In the genomic region with DNA sequence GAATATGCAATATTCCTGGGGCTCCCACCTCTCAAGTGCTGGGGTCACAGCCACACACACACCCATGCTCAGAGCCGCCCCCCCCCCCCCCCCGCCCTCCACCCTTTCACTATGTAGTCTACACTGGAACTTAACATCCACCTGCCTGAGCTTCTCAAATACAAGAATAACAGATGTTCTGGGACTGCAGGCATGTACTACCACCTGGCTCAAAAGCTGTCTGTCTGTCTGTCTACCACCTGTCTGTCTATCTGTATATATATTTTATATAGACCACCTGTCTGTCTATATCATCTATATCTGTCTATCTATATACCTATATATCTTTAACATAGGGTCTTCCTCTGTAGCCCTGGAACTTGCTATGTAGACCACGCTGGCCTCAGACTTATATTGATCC, we compare ENCODE assay signal across 21 mouse cellular contexts. TPM values are rescaled to one million over a fixed set of nuclear protein-coding genes. Genes with fewer than 3 reads are reported as not detected.
DNase-seq lines count a peak whose midpoint lies in the region; ATAC-seq and TF ChIP-seq lines count a peak whose summit lies in the region.
"Had no signal": no experiment of that assay in that cellular context is flagged by ENCODE, and none has a peak within 500 bp of the region (broad histone marks: within the 10 kb centered on the region; RNA-seq: fewer than 3 reads in every experiment).

No protein-coding gene starts in this region.

- no peaks in the 10 kb centered on the region for H3K27me3 ChIP-seq in kidney, embryonic 15.5 days
- no peaks in the 10 kb centered on the region for H3K27me3 ChIP-seq in intestine, postnatal 0 days (replicated peaks; ENCODE audit: control insufficient read depth, insufficient read depth, low read length)
- no peaks in the 10 kb centered on the region for H3K27me3 ChIP-seq in small intestine, adult 2 months (ENCODE audit: control insufficient read depth, insufficient read depth, low read length)
- H3K27me3 ChIP-seq: forebrain, embryonic 12.5 days; heart, embryonic 15.5 days; hindbrain, embryonic 15.5 days; limb, embryonic 12.5 days; midbrain, embryonic 15.5 days had no signal

- TF ChIP-seq CTCF in intestine, postnatal 0 days (IDR thresholded peaks at IDR 0.05; ENCODE audit: low read depth), result no peak
- TF ChIP-seq CTCF in small intestine, adult 2 months (IDR thresholded peaks at IDR 0.05; ENCODE audit: extremely low read depth, insufficient read length, insufficient replicate concordance, low read depth, low read length), result no peak

- no peaks in the 10 kb centered on the region for H3K36me3 ChIP-seq in kidney, embryonic 15.5 days
- H3K36me3 ChIP-seq in intestine, postnatal 0 days (ENCODE audit: control insufficient read depth, insufficient read depth), result no peaks in the 10 kb centered on the region
- no peaks in the 10 kb centered on the region for H3K36me3 ChIP-seq in small intestine, adult 2 months (ENCODE audit: control insufficient read depth, insufficient read depth, low read length)
- H3K36me3 ChIP-seq: embryonic facial prominence, embryonic 10.5 days; forebrain, embryonic 12.5 days; heart, embryonic 15.5 days; hindbrain, embryonic 15.5 days; limb, embryonic 12.5 days; midbrain, embryonic 15.5 days had no signal

- 0 out of 2 replicates have a peak, but pooled peaks cover 2% of the 10 kb centered on the region for H3K9me3 ChIP-seq in kidney, embryonic 15.5 days (replicated peaks)
- H3K9me3 ChIP-seq in intestine, postnatal 0 days (ENCODE audit: control insufficient read depth), result no peaks in the 10 kb centered on the region
- H3K9me3 ChIP-seq: embryonic facial prominence, embryonic 10.5 days; forebrain, embryonic 12.5 days; heart, embryonic 15.5 days; hindbrain, embryonic 15.5 days; limb, embryonic 12.5 days; midbrain, embryonic 15.5 days had no signal

- TF ChIP-seq POLR2A in small intestine, adult 2 months (IDR thresholded peaks at IDR 0.05; ENCODE audit: low read depth, low read length), result no peak

- no peak for ATAC-seq in kidney, embryonic 15.5 days (replicated peaks; ENCODE audit: low FRiP score)
- no peak for ATAC-seq in intestine, postnatal 0 days
- ATAC-seq: midbrain, embryonic 15.5 days had no signal

- H3K4me3 ChIP-seq in kidney, embryonic 15.5 days (replicated peaks), result no peak overlapping the region
- H3K4me3 ChIP-seq in intestine, postnatal 0 days (ENCODE audit: low read depth, low read length), result no peak overlapping the region
- H3K4me3 ChIP-seq in small intestine, adult 2 months (ENCODE audit: low read depth, low read length), result no peak overlapping the region
- H3K4me3 ChIP-seq: embryonic facial prominence, embryonic 10.5 days; forebrain, embryonic 12.5 days; heart, embryonic 15.5 days; hindbrain, embryonic 15.5 days; limb, embryonic 12.5 days; midbrain, embryonic 15.5 days had no signal

- H3K4me2 ChIP-seq in kidney, embryonic 15.5 days, result 0 out of 2 replicates have a peak overlapping the region, but pooled peaks have one; percentile 45
- peak overlapping the region; percentile 54 for H3K4me2 ChIP-seq in intestine, postnatal 0 days (replicated peaks; ENCODE audit: low read depth)
- H3K4me2 ChIP-seq: forebrain, embryonic 12.5 days; hindbrain, embryonic 15.5 days; limb, embryonic 12.5 days; midbrain, embryonic 15.5 days had no signal

- DNase-seq in kidney, adult 18-20 months, result no peak
- DNase-seq in A20 (ENCODE audit: low read depth, low spot score), result peak; percentile 32
- DNase-seq in embryo, embryonic 11 days, result no peak
- DNase-seq in layer of hippocampus, postnatal 36 days, result no peak
- no peak for DNase-seq in thymus, postnatal 0 days (ENCODE audit: low spot score)
- DNase-seq: adrenal gland, postnatal 36 days; cerebellum, adult 18-20 months; gastrocnemius, postnatal 14 days; heart, adult 2 months; heart, postnatal 4 days; lung, postnatal 10 days; right cerebral cortex, postnatal 14 days had no signal

- no peak overlapping the region for H3K9ac ChIP-seq in kidney, embryonic 15.5 days
- H3K9ac ChIP-seq in intestine, postnatal 0 days (ENCODE audit: low read depth, low read length), result no peak overlapping the region
- H3K9ac ChIP-seq: forebrain, embryonic 12.5 days; heart, embryonic 15.5 days; hindbrain, embryonic 15.5 days; limb, embryonic 12.5 days; midbrain, embryonic 15.5 days had no signal

- WGBS in kidney, embryonic 15.5 days, result 92% methylated on average over 2 of the region's 3 CpGs
- WGBS in intestine, postnatal 0 days, result 51% methylated on average over 1 of the region's 3 CpGs
- 17% methylated on average over 3 of the region's 3 CpGs for WGBS in small intestine, adult 2 months

- peaks cover 17% of the 10 kb centered on the region for H3K4me1 ChIP-seq in kidney, embryonic 15.5 days
- peaks cover 9% of the 10 kb centered on the region for H3K4me1 ChIP-seq in intestine, postnatal 0 days (replicated peaks; ENCODE audit: control insufficient read depth, insufficient read depth, low read length)
- H3K4me1 ChIP-seq in small intestine, adult 2 months (ENCODE audit: control insufficient read depth, insufficient read depth, insufficient read length, low read length), result peaks cover 26% of the 10 kb centered on the region
- H3K4me1 ChIP-seq: hindbrain, embryonic 15.5 days; midbrain, embryonic 15.5 days had no signal

- H3K27ac ChIP-seq in kidney, embryonic 15.5 days, result no peak overlapping the region
- H3K27ac ChIP-seq in intestine, postnatal 0 days (ENCODE audit: low read depth, low read length), result peak overlapping the region; percentile 75
- H3K27ac ChIP-seq in small intestine, adult 2 months (ENCODE audit: insufficient read depth, low read depth, low read length), result peak overlapping the region; percentile 96
- H3K27ac ChIP-seq: embryonic facial prominence, embryonic 10.5 days; forebrain, embryonic 12.5 days; heart, embryonic 15.5 days; hindbrain, embryonic 15.5 days; limb, embryonic 12.5 days; midbrain, embryonic 15.5 days had no signal

RNA-seq across cellular contexts. Expression of gene Lima1, which starts 16.1 kb away (rescaled TPM):
- polyA plus RNA-seq in kidney, embryonic 15.5 days (2015; fragmentation: Nextera tagmentation; extraction: Ambion mirVana), result 51.5 and 55.2 TPM in 2 replicates
- polyA plus RNA-seq in intestine, postnatal 0 days (2015; fragmentation: Nextera tagmentation; extraction: Ambion mirVana), result 64.3 and 78.9 TPM in 2 replicates
- polyA plus RNA-seq in small intestine, adult 2 months (2012; rRNA removed), result 26.1 and 47.7 TPM in 2 replicates
- total RNA-seq in layer of hippocampus, postnatal 36 days (2021), result 10 to 100 TPM; 11.6 to 12.4 TPM
- polyA plus RNA-seq in thymus, postnatal 0 days (2015; fragmentation: Nextera tagmentation; extraction: Ambion mirVana), result 30.9 and 31.8 TPM in 2 replicates
